Mouse (Mus musculus) liver, embryonic 16.5 days (tissue): ENCODE data around the gene Myl3. TPM values are rescaled to one million over a fixed set of nuclear protein-coding genes. Genes with fewer than 3 reads are reported as not detected.

Experiments used
- ATAC-seq: fragments of 200-750 bp; cut with Nextera tagmentation; 2 replicates; pipeline ENCODE4 v1.8.0; 2017; ENCODE audit warnings: low read depth, mild to moderate bottlenecking, moderate number of reproducible peaks, moderate library complexity
- H3K27ac ChIP-seq: fragments of 300-500 bp; sonication (generic); 2 replicates; pipeline ENCODE4 v1.5.1; 2014; ENCODE audit warnings: mild to moderate bottlenecking, low read length
- H3K27me3 ChIP-seq: fragments of 300-500 bp; sonication (generic); 2 replicates; pipeline ENCODE4 v1.6.1; 2014; ENCODE audit warnings: low read depth, low read length, mixed read lengths; ENCODE audit not compliant: control insufficient read depth, insufficient read depth
- H3K36me3 ChIP-seq: fragments of 300-500 bp; sonication (generic); 2 replicates; pipeline ENCODE4 v1.6.1; 2014; ENCODE audit warnings: mild to moderate bottlenecking; ENCODE audit not compliant: control insufficient read depth, insufficient read depth
- H3K4me1 ChIP-seq: fragments of 300-500 bp; sonication (generic); 2 replicates; pipeline ENCODE4 v1.6.1; 2014; ENCODE audit warnings: low read depth, low read length, mixed read lengths; ENCODE audit not compliant: control insufficient read depth
- H3K4me2 ChIP-seq: fragments of 300-500 bp; sonication (generic); 2 replicates; pipeline ENCODE4 v1.6.1; 2014; ENCODE audit warnings: low read depth, low read length, mixed read lengths
- H3K4me3 ChIP-seq: fragments of 300-500 bp; sonication (generic); 2 replicates; pipeline ENCODE4 v1.5.1; 2014; ENCODE audit warnings: low read depth, mild to moderate bottlenecking, low read length
- H3K9ac ChIP-seq: fragments of 300-500 bp; sonication (generic); 2 replicates; pipeline ENCODE4 v1.6.1; 2014; ENCODE audit warnings: low read depth, low read length
- H3K9me3 ChIP-seq: fragments of 300-500 bp; sonication (generic); replicated peaks from 2 replicates; pipeline ENCODE4 v1.6.1; 2016; ENCODE audit warnings: low read length; ENCODE audit not compliant: control insufficient read depth
- WGBS: fragments of 180-500 bp; shearing (Covaris S2); extraction: QIAGEN DNeasy Blood & Tissue Kit; methylation state at CpG from one replicate; pipeline ENCODE4 v1.1.7; 2014; ENCODE audit not compliant: insufficient replicate concordance; 5-methylcytosine and 5-hydroxymethylcytosine counted together
- polyA plus RNA-seq: library from polyadenylated mRNA; unstranded; fragments of >200 nt; fragmentation: Nextera tagmentation; extraction: Ambion mirVana; gene quantifications from 2 replicates; pipeline ENCODE4 v1.2.1, GENCODE M21; 2015

Gene Myl3
- polyA plus RNA-seq, 1 experiment from 2014 or later: 1.9 TPM

DNA sequence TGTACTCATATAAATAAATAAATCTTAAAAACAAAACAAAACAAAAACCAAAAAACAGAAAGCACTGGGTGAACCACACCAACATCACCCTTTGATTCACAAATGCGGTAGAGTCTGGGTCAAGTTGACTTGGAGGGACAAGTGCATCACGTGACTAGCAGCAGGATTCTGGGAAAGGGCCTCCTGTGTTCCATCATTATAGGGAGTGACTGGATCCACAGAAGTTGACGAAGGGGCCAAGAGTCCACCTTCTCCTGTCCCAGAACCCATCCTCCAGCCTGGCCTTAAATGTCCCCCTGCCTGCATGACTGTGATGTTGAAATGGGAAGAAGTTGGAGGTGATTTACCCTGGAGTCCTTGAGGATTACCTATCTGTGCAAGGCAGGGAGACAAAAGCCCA, 22.9 kb upstream of the Myl3 start:
- Histone ChIP-seq H3K27me3 (no peaks in the 10 kb centered on the region), H3K4me2 (no peak overlapping the region), H3K4me3 (no peak overlapping the region), H3K9ac (no peak overlapping the region), H3K27ac (no peak overlapping the region), H3K9me3 (no peaks in the 10 kb centered on the region), H3K4me1 (no peaks in the 10 kb centered on the region), H3K36me3 (no peaks in the 10 kb centered on the region)
- ATAC-seq: no peak
- WGBS: 70% methylated on average over 3 of the region's 3 CpGs

DNA sequence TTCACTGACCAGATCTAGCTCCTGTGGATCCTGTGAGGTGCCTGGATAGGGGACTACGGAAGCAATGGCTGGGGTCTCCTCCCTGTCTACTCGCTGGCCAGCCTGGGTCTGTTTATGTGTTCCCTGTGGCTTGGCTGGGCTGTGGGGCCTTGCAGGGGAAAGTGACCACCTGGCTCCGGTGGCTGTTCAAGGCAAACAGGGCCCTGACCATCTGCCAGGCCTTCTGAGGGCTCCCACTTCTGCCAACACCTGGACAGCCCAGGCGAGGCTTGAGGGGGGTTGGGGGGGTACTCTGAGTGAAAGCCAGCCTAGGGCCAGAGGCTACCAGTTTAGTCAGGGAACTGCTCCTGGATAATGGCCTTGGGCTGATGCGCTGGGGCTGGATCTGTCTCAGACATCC, 21.7 kb upstream of the Myl3 start:
- no peak overlapping the region for H3K4me2 ChIP-seq
- no peaks in the 10 kb centered on the region for H3K4me1 ChIP-seq
- 57% methylated on average over 5 of the region's 5 CpGs for WGBS
- H3K4me3 ChIP-seq: no peak overlapping the region
- H3K27ac ChIP-seq: no peak overlapping the region
- no peak for ATAC-seq
- H3K9me3 ChIP-seq: no peaks in the 10 kb centered on the region
- H3K36me3 ChIP-seq: no peaks in the 10 kb centered on the region
- no peaks in the 10 kb centered on the region for H3K27me3 ChIP-seq
- no peak overlapping the region for H3K9ac ChIP-seq

DNA sequence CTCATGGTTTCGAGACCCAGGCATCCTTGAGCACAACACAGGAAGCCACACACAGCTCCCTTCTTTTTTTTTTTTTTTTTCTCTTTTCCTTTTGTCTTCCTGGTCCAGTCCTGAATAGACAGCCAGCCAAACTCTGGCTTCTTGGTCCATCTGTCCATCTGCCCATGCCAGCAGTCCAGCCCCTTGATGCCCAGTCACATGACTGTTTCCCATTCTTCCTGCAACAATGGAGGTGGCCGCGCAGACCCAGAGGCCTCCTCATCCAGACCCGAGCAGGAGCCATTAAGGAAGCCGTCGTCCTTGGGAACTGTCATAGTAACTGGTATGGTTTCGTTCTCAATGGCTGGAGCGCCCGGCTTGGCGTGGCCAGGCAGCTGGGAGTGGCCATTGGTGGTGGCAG, 19.6 kb upstream of the Myl3 start:
- H3K9ac ChIP-seq: no peak overlapping the region
- H3K4me3 ChIP-seq: no peak overlapping the region
- no peaks in the 10 kb centered on the region for H3K36me3 ChIP-seq
- H3K4me2 ChIP-seq: no peak overlapping the region
- no peaks in the 10 kb centered on the region for H3K9me3 ChIP-seq
- no peak for ATAC-seq
- no peaks in the 10 kb centered on the region for H3K4me1 ChIP-seq
- H3K27me3 ChIP-seq: peaks cover 9% of the 10 kb centered on the region
- H3K27ac ChIP-seq: no peak overlapping the region
- 75% methylated on average over 10 of the region's 10 CpGs for WGBS

DNA sequence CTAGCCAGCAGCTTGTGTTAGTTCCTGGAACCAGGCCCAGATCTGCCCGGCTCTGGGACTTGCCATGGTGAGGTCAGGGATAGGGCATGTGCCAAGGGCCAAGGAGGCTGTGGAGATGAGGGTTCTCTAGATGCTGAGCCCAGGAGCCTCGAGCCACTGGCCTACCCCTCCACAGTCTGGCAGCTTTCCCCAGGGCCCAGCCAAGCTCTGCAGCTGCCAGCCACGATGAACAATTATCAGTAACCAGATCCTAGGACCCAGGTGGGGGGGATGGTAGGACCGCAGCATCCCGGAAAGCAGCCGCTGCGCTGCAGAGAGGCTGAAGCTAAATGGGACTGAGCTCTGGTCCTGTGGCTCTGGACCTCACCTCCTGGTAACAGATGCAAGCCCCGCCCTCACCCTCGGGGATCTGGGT, 15.9 kb upstream of the Myl3 start:
- H3K9ac ChIP-seq: no peak overlapping the region

DNA sequence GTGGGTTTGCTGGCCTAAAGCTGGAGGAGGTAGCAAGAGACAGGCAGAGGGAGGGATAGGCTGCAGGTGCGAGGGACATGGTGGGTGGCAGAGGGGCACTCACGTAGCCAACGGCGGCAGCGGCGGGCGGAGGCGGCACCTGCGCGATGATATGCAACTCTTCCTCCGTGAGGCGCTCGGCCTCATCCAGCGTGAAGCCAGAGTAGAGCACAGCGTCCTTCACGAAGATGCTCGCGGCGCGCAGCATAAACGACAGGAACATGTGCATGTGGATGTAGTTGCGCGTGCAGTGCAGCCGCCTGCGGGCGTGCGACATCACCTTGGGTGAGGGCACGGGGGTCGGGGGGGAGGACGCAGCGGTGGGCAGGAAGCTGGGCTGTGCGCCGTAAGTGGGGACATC, 14.8 kb upstream of the Myl3 start:
- H3K27me3 ChIP-seq: peaks cover 18% of the 10 kb centered on the region

More for the DNA sequence above, 15.9 kb upstream of the Myl3 start:
- H3K9me3 ChIP-seq: no peaks in the 10 kb centered on the region
- H3K36me3 ChIP-seq: no peaks in the 10 kb centered on the region
- H3K4me3 ChIP-seq: no peak overlapping the region
- 27% methylated on average over 9 of the region's 9 CpGs for WGBS
- no peak for ATAC-seq
- no peaks in the 10 kb centered on the region for H3K4me1 ChIP-seq
- peaks cover 18% of the 10 kb centered on the region for H3K27me3 ChIP-seq
- H3K4me2 ChIP-seq: no peak overlapping the region
- no peak overlapping the region for H3K27ac ChIP-seq

DNA sequence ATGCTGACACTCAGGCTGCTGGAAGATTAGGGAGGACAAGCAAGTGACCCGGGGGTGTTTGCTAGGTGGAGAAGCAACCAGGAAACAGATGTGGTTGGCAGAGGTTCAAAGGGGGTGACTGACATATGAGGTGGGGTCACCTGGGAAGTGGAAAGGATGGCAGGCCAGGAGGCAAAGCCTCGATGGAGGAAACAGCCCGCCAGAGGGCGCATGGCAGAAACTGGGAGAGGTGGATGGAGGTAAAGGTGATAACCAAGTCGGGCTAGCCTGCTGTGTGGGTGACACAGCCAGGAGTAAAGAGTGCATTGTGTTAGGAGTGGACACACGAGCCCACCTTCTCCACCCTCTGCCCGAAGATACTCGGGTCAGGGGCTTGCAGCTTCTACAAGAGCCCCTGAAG, 11.8 kb upstream of the Myl3 start:
- no peak overlapping the region for H3K9ac ChIP-seq
- no peak overlapping the region for H3K4me2 ChIP-seq
- peaks cover 12% of the 10 kb centered on the region for H3K4me1 ChIP-seq
- peaks cover 27% of the 10 kb centered on the region for H3K27me3 ChIP-seq
- 13% methylated on average over 8 of the region's 8 CpGs for WGBS
- H3K27ac ChIP-seq: no peak overlapping the region
- H3K36me3 ChIP-seq: no peaks in the 10 kb centered on the region
- H3K9me3 ChIP-seq: no peaks in the 10 kb centered on the region
- no peak for ATAC-seq
- no peak overlapping the region for H3K4me3 ChIP-seq

More for the DNA sequence above, 14.8 kb upstream of the Myl3 start:
- no peaks in the 10 kb centered on the region for H3K9me3 ChIP-seq
- no peak for ATAC-seq
- no peak overlapping the region for H3K4me2 ChIP-seq
- H3K4me1 ChIP-seq: no peaks in the 10 kb centered on the region
- 22% methylated on average over 32 of the region's 33 CpGs for WGBS
- H3K4me3 ChIP-seq: no peak overlapping the region
- no peak overlapping the region for H3K9ac ChIP-seq
- no peaks in the 10 kb centered on the region for H3K36me3 ChIP-seq
- H3K27ac ChIP-seq: no peak overlapping the region

DNA sequence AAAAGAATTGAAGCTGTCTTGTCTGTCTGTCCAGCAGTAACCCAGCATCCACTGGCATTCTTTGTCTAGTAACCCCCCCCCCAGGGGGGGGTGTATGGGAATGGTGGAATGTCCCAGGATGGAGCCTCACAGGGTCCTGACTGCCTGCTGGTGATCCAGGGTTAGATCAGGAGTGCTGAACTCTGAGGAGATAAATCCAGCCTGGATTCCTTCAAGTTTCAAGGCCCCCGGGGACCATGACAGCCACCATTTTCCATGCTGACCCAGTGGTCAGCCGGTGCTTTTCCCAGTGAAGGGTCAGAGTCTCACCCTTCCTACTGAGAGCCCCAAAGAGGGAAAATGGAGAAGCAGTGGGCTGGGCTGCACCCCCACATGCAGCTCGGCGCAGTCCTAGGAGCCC, 9.8 kb upstream of the Myl3 start:
- H3K9ac ChIP-seq: no peak overlapping the region

DNA sequence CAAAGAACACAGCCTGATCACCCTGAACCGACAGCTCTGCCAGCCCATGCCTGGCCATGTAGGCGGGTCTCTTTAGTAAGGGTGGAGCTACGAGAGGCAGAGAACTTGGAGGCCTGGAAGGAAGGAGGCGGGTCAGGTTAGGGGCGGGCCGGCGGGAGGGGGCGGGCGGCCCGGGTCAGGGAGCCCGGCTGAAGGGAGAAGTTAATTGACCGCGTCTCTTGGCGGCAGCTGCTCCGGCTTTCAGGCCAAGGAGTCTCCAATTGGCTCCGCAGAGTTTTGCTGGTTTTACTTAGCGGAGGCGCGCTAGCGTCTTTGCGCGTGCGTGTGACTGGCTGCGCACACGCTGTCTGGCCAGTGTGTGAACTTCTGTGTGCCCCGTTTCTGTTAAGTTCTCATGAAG, 9.0 kb upstream of the Myl3 start:
- Histone ChIP-seq H3K36me3 (no peaks in the 10 kb centered on the region), H3K9me3 (no peaks in the 10 kb centered on the region), H3K27me3 (peaks cover 12% of the 10 kb centered on the region; the same call in 1 of the 2 replicates), H3K9ac (peak overlapping the region; percentile 39; the same call in 1 of the 2 replicates), H3K27ac (peak overlapping the region; percentile 69), H3K4me1 (peaks cover 12% of the 10 kb centered on the region), H3K4me2 (peak overlapping the region; percentile 75), H3K4me3 (peak overlapping the region; percentile 55)
- 0% methylated on average over 26 of the region's 26 CpGs for WGBS
- peak; percentile 87 for ATAC-seq

More for the DNA sequence above, 9.8 kb upstream of the Myl3 start:
- H3K4me3 ChIP-seq: no peak overlapping the region
- H3K4me1 ChIP-seq: peaks cover 12% of the 10 kb centered on the region
- H3K9me3 ChIP-seq: no peaks in the 10 kb centered on the region
- WGBS: 55% methylated on average over 4 of the region's 4 CpGs
- H3K27ac ChIP-seq: no peak overlapping the region
- H3K27me3 ChIP-seq: peaks cover 19% of the 10 kb centered on the region
- no peaks in the 10 kb centered on the region for H3K36me3 ChIP-seq
- H3K4me2 ChIP-seq: no peak overlapping the region; the same call in 1 of the 2 replicates
- ATAC-seq: no peak

DNA sequence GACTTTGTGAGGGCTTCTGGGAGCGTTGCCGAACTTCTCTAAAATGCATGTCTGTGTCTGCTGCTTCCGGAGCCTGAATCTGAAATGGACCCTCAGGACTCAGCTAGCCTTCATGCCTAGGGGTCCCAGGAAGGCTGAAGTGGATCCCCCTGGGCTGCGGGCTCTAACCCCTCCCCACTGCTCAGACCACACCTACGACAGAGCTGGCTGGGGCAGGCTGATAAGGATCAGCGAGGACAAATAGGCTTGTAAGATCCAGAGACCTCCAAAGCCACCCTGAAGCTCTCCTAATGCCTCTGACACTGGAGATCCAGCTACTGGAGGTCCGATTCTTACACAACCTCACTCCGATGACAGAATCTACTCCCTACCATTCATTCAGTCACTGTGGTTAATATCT, 8.6 kb upstream of the Myl3 start:
- H3K27ac ChIP-seq: peak overlapping the region; percentile 69
- 4% methylated on average over 8 of the region's 8 CpGs for WGBS

More for the DNA sequence above, 8.6 kb upstream of the Myl3 start:
- H3K27me3 ChIP-seq: peaks cover 9% of the 10 kb centered on the region; the same call in 1 of the 2 replicates
- H3K4me2 ChIP-seq: peak overlapping the region; percentile 75
- H3K36me3 ChIP-seq: no peaks in the 10 kb centered on the region
- no peaks in the 10 kb centered on the region for H3K9me3 ChIP-seq
- peak overlapping the region; percentile 39; the same call in 1 of the 2 replicates for H3K9ac ChIP-seq
- H3K4me1 ChIP-seq: peaks cover 12% of the 10 kb centered on the region
- peak overlapping the region; percentile 55 for H3K4me3 ChIP-seq
- ATAC-seq: no peak
